Mouse (Mus musculus) left cerebral cortex, postnatal 4 days (tissue): ENCODE measurements around the gene 9430097D07Rik. TPM values are rescaled to one million over a fixed set of nuclear protein-coding genes. Genes with fewer than 3 reads are reported as not detected.

Experiments used
- DNase-seq: peaks from one replicate; pipeline ENCODE4 v3.0.0-alpha.2; 2022
- intact Hi-C: fragments of 180-260 bp; cut with DNase I; formaldehyde crosslinking; loops from one replicate; pipeline ENCODE4 v1.15.1; 2025
- total RNA-seq, 2 experiments: library from RNA; stranded (reverse); gene quantifications; 2 replicates each; pipeline ENCODE4 v1.2.3; 2021

9430097D07Rik gene
- total RNA-seq, 2 experiments from 2014 or later = 0.62 to 0.84 TPM

GRCm38 (mm10) chr2:32568941-32569340 is 6.5 kb downstream of the 9430097D07Rik start:
- intact Hi-C loops = loop anchor here (5.0 kb wide), 2 partner anchors 82 to 167 kb away; no protein-coding TSS in a partner anchor
- DNase-seq = no peak

- peak; percentile 66 for DNase-seq
- intact Hi-C loops = loop anchor here (5.0 kb wide), 2 partner anchors 81 to 166 kb away; no protein-coding TSS in a partner anchor
Measured at GRCm38 (mm10) chr2:32568149-32568548, 7.3 kb downstream of the 9430097D07Rik start.

GRCm38 (mm10) chr2:32566536-32567063 is 8.9 kb downstream of the 9430097D07Rik start:
- intact Hi-C loops = loop anchor here (5.0 kb wide), 2 partner anchors 79 to 164 kb away; no protein-coding TSS in a partner anchor
- DNase-seq = peak; percentile 60

- intact Hi-C loops = no loop called here
- no peak for DNase-seq
Measured at GRCm38 (mm10) chr2:32559570-32559969, 15.9 kb downstream of the 9430097D07Rik start.

- DNase-seq = no peak
- intact Hi-C loops = no loop called here
Measured at GRCm38 (mm10) chr2:32556019-32556418, 19.5 kb downstream of the 9430097D07Rik start.

- no peak for DNase-seq
- intact Hi-C loops = no loop called here
Measured at GRCm38 (mm10) chr2:32555484-32555883, 20.0 kb downstream of the 9430097D07Rik start.

- DNase-seq = no peak
- intact Hi-C loops = no loop called here
Measured at GRCm38 (mm10) chr2:32553592-32554148, 21.8 kb downstream of the 9430097D07Rik start.

GRCm38 (mm10) chr2:32551236-32551635 is 24.2 kb downstream of the 9430097D07Rik start:
- no peak for DNase-seq
- intact Hi-C loops = no loop called here

GRCm38 (mm10) chr2:32549764-32550163 is 25.7 kb downstream of the 9430097D07Rik start:
- no peak for DNase-seq
- intact Hi-C loops = no loop called here

GRCm38 (mm10) chr2:32549171-32549570 is 26.3 kb downstream of the 9430097D07Rik start:
- intact Hi-C loops = no loop called here
- no peak for DNase-seq

GRCm38 (mm10) chr2:32547964-32548739 is 27.3 kb downstream of the 9430097D07Rik start:
- no peak for DNase-seq
- intact Hi-C loops = no loop called here

- intact Hi-C loops = no loop called here
- DNase-seq = no peak
Measured at GRCm38 (mm10) chr2:32547380-32547779, 28.1 kb downstream of the 9430097D07Rik start.

GRCm38 (mm10) chr2:32546951-32547350 is 28.5 kb downstream of the 9430097D07Rik start:
- intact Hi-C loops = no loop called here

GRCm38 (mm10) chr2:32543031-32543449 is 32.4 kb downstream of the 9430097D07Rik start:
- intact Hi-C loops = no loop called here
- peak; percentile 81 for DNase-seq

More at GRCm38 (mm10) chr2:32546951-32547350, 28.5 kb downstream of the 9430097D07Rik start:
- DNase-seq = no peak

GRCm38 (mm10) chr2:32541986-32542573 is 33.4 kb downstream of the 9430097D07Rik start:
- no peak for DNase-seq
- intact Hi-C loops = no loop called here

GRCm38 (mm10) chr2:32541333-32541908 is 34.1 kb downstream of the 9430097D07Rik start:
- DNase-seq = no peak
- intact Hi-C loops = no loop called here

- no peak for DNase-seq
- intact Hi-C loops = no loop called here
Measured at GRCm38 (mm10) chr2:32539452-32539981, 36.0 kb downstream of the 9430097D07Rik start.

- no peak for DNase-seq
- intact Hi-C loops = no loop called here
Measured at GRCm38 (mm10) chr2:32538461-32538860, 37.0 kb downstream of the 9430097D07Rik start.

- DNase-seq = no peak
- intact Hi-C loops = no loop called here
Measured at GRCm38 (mm10) chr2:32537941-32538340, 37.5 kb downstream of the 9430097D07Rik start.

- intact Hi-C loops = no loop called here
- no peak for DNase-seq
Measured at GRCm38 (mm10) chr2:32537360-32537905, 38.1 kb downstream of the 9430097D07Rik start.
